Mouse (Mus musculus): Measurements from ENCODE around the gene Ferd3l.

The Ferd3l gene

GRCm38 (mm10) chr12:33928331-33929192, at the start of gene Ferd3l:
Gene Ferd3l (plus strand): TSS chr12:33928425.
- no peak for DNase-seq (ENCODE audit: low spot score in 2 of 2)

- no peak for DNase-seq (ENCODE audit: low spot score in 2 of 2)
These were observed 34.3 kb upstream of the Ferd3l start for GRCm38 (mm10) chr12:33893956-33894355.

- no peak for DNase-seq (ENCODE audit: low spot score in 2 of 2)
These were observed 33.6 kb upstream of the Ferd3l start for GRCm38 (mm10) chr12:33894621-33895020.

- DNase-seq (ENCODE audit: low spot score in 2 of 2), result no peak
These were observed 1.5 kb upstream of the Ferd3l start for GRCm38 (mm10) chr12:33926751-33927150.

- DNase-seq (ENCODE audit: low spot score in 2 of 2), result no peak
These were observed 709 bp upstream of the Ferd3l start for GRCm38 (mm10) chr12:33927334-33928098.

- DNase-seq (ENCODE audit: low spot score in 2 of 2), result no peak
These were observed 24.6 kb downstream of the Ferd3l start for GRCm38 (mm10) chr12:33952843-33953242.

- DNase-seq (ENCODE audit: low spot score in 2 of 2), result no peak
These were observed 26.8 kb downstream of the Ferd3l start for GRCm38 (mm10) chr12:33954931-33955565.

GRCm38 (mm10) chr12:33955606-33956295, 27.5 kb downstream of the Ferd3l start:
- DNase-seq (ENCODE audit: low spot score in 2 of 2), result no peak

- no peak for DNase-seq (ENCODE audit: low spot score in 2 of 2)
These were observed 28.6 kb downstream of the Ferd3l start for GRCm38 (mm10) chr12:33956576-33957399.

GRCm38 (mm10) chr12:33957400-33958240, 29.4 kb downstream of the Ferd3l start, which contains the start of gene Twist1:
Gene Twist1 (plus strand): TSS chr12:33957671.
- DNase-seq (ENCODE audit: low spot score in 2 of 2), result no peak

GRCm38 (mm10) chr12:33958241-33959194, 30.3 kb downstream of the Ferd3l start:
- DNase-seq (ENCODE audit: low spot score in 2 of 2), result no peak

GRCm38 (mm10) chr12:33959206-33959605, 31.0 kb downstream of the Ferd3l start:
- DNase-seq (ENCODE audit: low spot score in 2 of 2), result no peak

GRCm38 (mm10) chr12:33959846-33960245, 31.6 kb downstream of the Ferd3l start:
- DNase-seq (ENCODE audit: low spot score in 2 of 2), result no peak

- no peak for DNase-seq (ENCODE audit: low spot score in 2 of 2)
These were observed 32.8 kb downstream of the Ferd3l start for GRCm38 (mm10) chr12:33961013-33961412.

- no peak for DNase-seq (ENCODE audit: low spot score in 2 of 2)
These were observed 34.0 kb downstream of the Ferd3l start for GRCm38 (mm10) chr12:33962118-33962772.

GRCm38 (mm10) chr12:33962773-33963130, 34.5 kb downstream of the Ferd3l start:
- no peak for DNase-seq (ENCODE audit: low spot score in 2 of 2)

- DNase-seq (ENCODE audit: low spot score in 2 of 2), result no peak
These were observed 35.6 kb downstream of the Ferd3l start for GRCm38 (mm10) chr12:33963671-33964369.

GRCm38 (mm10) chr12:33964427-33964826, 36.2 kb downstream of the Ferd3l start:
- no peak for DNase-seq (ENCODE audit: low spot score in 2 of 2)

Measured in spleen, postnatal 36 days (tissue).